Mouse (Mus musculus) ovary, postnatal 36 days (tissue): ENCODE results near the gene Galnt10.

ENCODE experiments used
- DNase-seq: peaks from one replicate; pipeline ENCODE4 v3.0.0; 2022; ENCODE audit warnings: low spot score, mixed read lengths

The Galnt10 gene

DNA sequence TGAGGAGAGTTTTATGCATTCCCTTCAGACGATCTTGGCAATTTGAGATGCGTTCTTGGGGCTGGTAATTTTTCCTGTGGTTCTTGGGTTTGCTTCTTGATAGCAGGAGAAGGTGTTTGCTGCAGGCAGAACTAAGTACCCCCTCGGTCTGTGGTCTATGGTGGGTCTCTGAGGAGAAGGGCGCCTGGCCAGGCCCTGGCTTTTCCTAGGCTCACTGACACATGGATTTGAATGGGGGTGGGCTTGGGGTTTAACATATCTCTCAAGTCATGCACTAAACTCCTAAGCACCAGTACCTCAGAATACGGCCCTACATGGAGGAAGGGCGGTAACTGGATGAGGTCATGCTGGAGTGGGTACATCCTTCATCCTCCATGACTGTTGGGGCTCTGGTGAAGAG lies 13.5 kb downstream of the Galnt10 start:
- no peak for DNase-seq

GRCm38 (mm10) chr11:57660156-57660555 lies 14.9 kb downstream of the Galnt10 start:
- DNase-seq, result no peak

- peak; percentile 2 for DNase-seq
These were observed 15.6 kb downstream of the Galnt10 start for GRCm38 (mm10) chr11:57660814-57661213.

- peak; percentile 1 for DNase-seq
These were observed 16.4 kb downstream of the Galnt10 start for GRCm38 (mm10) chr11:57661492-57662229.

- DNase-seq, result no peak
These were observed 17.0 kb downstream of the Galnt10 start for GRCm38 (mm10) chr11:57662231-57662630.

DNA sequence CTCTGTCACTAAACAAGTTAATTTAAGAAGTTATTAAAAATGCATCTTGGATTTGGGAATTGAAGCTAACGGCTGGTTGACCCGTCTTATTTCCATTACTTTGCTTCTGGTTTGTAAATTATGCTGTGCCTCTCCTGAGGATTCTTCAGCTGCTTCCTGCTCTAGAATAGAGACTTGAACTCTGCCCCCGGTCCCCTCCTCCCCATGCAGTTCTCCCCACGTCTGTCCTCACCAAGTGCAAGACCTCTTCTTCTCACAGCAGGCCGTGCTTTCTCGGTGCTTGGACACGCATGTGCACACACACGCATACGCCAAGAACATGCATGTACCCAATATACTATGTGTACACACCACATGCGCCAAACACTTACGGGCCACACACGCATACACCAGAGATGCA lies 18.0 kb downstream of the Galnt10 start:
- DNase-seq, result no peak

DNA sequence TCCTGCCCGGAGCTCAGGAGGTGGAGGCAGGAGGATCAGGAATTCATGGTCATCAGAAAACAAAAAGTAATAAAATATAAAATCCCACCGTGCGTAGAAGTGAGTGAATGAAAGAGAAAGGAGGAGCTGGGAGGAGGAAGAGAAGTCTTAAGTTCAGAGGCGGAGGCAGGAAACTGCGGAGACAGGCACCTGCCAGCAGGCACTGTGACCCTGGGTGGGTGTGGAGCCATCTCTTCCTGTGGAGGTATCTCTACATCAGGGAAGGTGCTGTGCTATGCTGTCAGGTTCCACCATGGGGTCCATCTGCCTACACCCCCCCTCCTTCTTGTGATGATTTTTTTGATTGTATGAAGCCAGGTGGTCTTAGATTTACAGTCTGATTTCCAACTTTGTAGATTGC lies 19.5 kb downstream of the Galnt10 start:
- DNase-seq, result no peak

DNA sequence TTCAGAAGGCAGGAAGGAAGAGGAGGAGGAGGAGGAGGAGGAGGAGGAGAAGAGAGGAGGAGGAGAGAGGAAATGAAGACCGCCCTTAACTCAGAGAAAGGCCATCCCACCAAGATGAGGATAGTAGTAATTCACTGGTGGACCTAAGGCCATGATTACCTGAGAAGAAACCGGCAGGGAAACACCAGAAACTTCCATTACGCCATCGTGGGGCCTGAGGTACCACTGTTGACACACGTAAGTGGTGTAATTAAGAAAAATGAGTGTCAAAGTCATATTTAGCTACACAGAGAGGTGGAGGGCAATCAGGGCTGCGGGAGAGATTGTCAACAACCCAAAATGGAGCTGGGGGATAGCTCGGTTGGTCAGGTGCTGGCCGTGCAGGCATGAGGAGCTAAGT lies 23.0 kb downstream of the Galnt10 start:
- no peak for DNase-seq

DNA sequence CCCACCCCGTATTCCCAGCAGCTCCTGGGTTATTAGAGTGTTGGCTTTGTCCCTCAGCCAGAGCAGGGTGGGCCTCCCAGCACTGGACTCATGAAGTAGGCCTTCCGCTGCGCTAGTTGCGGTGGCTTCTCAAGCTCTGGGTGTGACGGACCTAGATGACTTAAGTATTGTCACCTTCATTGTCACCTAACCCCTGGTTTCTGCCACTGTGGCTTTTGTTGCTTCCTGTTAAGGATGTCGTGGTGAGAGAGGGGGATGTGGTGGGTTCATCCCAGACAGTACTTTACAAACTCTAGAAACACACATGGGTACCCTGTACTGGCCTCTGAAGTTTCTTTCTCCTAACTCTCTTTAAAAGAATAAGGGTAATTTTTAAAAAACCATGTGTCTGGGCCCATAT lies 24.3 kb downstream of the Galnt10 start:
- no peak for DNase-seq

DNA sequence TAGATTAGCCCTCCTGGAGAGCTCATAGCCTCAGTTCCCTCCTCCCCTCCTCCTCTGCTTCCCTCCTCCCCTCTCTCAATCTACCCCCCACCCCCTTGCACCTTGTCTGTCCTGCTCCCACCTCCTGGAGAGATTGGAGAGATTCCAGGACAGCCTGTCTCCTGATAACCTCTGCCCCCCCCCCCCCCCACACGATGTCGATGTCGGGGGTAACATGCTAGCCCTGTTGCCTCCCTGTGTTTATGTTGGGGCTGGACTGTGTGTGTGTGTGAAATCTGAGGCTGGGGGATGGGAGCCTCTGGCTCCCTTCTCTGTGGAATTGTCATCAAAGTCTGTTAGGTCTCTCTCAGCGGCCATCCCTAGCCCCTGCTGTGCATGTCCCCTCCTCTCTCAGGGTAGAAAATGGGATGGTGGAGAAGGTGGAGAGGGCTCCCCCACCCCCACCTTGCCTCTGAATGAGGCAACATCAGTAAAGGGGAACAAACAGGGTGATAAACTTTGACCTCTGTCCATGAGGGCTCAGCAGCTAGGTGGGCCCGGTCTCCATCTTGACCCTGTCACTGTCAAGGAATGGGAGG lies 26.0 kb downstream of the Galnt10 start:
- no peak for DNase-seq

- DNase-seq, result no peak
These were observed 26.6 kb downstream of the Galnt10 start for GRCm38 (mm10) chr11:57671797-57672196.

DNA sequence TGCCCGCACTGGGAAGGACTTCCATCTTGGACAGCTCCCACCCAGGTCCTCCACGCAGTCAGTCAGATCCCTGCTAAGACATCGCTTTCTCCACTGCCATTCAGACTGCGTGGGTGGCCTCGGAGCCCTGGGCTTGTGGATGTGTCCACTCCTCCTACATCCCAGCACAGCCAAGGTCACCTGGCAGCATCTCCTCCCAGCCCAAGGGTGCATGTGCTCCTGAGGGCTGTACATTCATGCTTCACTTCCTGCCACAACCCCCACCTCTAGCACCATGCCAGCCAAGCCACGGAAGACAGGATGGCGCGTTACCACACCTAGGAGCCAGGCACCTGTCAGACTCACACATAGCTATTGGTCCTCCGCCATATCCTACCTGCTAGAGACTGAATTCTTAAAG lies 27.8 kb downstream of the Galnt10 start:
- peak; percentile 55 for DNase-seq

DNA sequence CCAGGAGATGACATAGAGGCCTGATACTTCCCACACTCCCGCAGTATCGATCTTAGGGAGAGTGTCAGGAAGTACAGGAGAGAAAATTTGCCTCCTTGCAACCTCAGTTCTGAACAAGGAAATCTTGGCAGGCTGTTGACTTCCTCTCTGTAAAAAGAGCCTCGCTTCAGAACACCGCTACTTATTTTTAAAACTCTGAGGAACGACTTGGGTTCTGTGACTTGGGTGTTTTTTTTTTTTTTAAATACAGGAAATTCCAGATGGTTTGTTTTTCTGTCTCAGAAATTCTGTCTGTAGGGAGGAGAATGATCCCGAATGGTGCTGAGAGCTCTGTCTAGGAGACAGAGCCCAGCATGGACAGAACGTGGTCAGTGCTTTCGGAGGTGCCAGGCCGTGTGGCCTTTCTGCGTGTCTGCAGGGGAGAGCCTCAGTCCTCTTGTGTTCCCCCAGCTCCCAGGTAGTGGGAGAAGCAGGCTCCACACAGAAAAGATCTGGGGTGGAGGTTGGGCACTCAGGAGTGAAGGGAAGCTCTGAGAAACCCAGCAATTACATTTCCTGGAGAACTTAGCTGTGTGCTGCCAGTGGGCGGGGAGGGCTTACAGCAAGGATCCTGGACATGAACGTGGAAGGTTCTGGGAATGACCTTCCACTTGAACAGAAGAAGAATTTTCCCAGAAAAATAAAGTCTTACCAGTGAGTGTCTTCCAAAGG lies 28.9 kb downstream of the Galnt10 start:
- DNase-seq, result no peak

DNA sequence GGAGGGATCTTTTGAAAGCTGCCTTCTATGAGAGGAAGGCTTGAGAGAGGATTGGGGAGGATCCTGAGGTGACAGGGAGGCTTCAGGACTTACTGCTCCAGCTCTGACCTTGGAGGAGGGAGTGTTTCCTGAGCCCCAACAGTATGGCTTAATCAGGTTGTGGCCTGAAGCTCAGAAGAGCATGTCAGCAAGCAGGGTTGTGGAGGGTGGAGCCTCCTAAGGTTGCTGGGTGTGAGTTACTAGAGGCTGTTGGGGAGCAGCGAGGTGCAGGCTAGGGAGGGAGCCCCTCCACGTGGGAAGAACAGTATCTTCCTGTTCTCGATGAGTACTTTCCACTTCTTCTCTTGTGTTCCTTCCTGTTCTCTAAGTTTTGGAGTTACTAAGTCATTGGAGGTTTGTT lies 32.0 kb downstream of the Galnt10 start:
- no peak for DNase-seq

- DNase-seq, result no peak
These were observed 37.3 kb downstream of the Galnt10 start for GRCm38 (mm10) chr11:57682589-57682988.

GRCm38 (mm10) chr11:57683125-57683524 lies 37.9 kb downstream of the Galnt10 start:
- DNase-seq, result no peak

DNA sequence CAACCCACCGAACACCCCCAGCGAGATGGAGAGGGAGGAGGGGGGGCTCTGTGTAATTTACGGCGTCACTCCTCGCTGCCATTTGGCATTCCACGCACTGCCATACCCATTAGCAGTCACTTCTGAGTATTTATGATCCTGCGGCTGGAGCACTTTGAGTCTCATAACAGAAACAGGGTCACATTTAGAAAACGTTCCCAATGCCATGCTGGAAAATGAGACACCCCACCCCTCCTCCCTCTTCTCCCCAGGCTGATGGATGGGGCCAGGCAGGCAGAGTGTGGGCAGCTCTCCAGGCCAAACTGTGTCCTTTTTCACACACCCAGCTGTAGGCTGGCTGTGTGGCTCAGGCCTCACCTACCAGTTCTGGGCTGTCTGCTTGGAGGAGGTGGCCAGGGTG lies 38.7 kb downstream of the Galnt10 start:
- DNase-seq, result no peak

GRCm38 (mm10) chr11:57684891-57685290 lies 39.6 kb downstream of the Galnt10 start:
- DNase-seq, result no peak

DNA sequence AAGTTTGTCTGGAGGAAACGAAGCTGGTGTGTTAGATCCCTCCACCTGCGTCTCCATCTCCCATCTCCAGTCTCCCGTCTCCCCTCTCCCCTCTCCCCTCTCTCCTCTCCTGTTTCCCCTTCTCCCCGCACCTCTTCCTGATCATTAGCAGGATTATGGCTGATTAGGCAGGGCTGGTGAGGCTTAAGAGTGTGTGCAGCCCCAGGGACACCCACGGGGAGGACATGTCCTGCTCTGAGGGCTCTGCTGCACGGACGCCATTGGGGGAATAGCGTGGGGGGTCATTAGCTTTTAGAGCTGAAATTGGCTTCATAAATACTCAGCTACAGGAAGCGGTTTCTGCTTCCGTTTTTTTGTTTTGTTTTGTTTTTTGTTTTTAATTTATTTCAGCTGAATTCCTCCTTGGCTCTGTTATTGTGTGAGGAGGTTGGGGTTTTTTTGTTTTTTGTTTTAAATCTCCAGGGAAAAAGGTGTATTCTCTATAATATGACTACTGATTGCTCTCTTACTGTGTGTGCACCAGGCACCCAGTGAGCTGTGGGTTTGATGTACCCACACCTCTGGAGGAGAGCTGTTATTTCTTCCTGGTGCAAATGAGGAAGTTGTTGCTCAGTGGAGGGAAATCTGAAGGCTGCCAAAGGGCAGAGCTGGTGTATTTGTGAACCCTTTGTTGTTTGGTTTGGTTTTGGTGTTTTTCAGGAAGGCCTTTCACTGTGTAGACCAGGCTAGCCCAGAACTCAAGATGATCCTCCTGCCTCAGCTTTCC lies 40.6 kb downstream of the Galnt10 start:
- DNase-seq, result no peak

DNA sequence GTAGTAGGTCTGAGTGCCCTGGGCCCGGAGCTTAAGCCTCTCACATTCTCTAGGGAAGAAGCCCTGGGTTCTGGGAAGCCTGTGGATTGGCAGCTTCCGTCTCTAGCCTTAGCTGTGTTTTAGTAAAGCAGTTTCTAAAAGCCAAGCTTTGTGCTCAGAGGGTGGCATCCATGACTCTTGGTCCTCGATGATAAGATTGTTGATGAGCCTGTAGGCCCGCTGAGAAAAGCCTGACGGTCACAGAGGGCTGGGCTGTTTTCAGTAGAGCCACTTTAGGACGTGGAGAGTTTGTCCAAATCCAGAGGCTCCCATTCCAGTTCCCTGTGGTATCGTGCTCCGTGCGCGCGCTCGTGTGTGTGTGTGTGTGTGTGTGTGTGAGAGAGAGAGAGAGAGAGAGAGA lies 41.6 kb downstream of the Galnt10 start:
- no peak for DNase-seq

DNA sequence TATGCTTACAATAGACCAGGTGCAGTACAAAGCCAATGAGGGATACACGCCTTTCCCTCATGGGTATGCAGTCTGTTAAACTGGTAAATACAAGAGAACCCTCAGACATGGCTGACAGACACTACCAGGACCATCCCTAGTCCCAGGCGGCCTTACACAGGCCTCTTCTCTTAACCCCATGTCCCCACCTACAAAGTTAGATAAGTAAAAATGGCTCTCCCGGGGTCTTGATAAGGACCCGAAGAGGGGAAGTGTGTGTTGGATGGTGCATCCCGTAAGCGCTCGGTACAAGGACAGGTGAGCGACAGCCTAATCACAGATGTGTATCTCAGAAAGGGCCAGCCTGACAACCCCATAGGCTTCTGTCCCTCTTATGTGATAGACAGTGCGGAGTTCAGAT lies 42.0 kb downstream of the Galnt10 start:
- DNase-seq, result no peak

DNA sequence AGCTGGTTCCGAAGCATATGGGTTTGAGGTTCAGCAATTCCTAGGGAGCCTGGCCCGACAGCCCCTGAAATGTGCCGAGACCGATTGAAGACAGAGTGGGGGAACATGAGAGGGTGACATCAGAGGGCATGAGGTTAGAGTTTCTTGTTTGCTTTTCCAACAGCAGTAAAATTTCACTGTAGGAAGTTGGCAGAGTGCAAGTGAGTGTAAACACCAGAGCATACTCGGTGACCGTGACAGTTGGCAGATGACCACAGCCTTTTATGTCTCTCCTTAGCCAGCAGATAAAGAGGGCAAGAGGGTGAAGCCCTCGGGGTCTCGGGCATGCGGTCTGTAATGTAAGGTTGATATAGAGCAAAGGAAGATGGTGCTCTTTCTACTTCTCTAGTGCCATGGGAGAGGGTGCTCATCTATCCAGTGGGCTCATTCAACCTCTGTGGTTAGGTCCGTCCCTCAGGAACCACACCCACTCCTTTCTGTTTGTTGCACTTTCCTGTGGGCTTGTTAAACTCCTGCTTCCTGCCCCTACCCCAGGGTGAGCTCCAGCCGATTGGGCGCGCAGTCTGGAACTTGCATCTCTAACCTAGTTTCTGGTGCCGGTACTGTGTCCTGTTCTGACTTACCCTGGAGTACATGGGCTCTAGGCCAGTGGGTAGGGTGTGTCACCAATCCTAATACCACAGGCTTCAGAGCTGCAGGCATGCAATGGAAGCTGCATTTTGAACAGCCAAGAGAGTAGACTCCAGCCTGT lies 43.1 kb downstream of the Galnt10 start:
- DNase-seq, result no peak
